Mouse (Mus musculus) cerebellum, adult 11-12 months (tissue): ENCODE data around the gene Mgarp.
A peak's percentile ranks its signal among the peaks of the same experiment; 100 is the strongest.
"Not testable (repeated sequence)": the region's sequence is repeated elsewhere in the genome, so short reads cannot be mapped to it uniquely, and the experiment has no call there.

Experiments
- DNase-seq: peaks from one replicate; pipeline ENCODE4 v3.0.0; 2022

Gene Mgarp

DNA sequence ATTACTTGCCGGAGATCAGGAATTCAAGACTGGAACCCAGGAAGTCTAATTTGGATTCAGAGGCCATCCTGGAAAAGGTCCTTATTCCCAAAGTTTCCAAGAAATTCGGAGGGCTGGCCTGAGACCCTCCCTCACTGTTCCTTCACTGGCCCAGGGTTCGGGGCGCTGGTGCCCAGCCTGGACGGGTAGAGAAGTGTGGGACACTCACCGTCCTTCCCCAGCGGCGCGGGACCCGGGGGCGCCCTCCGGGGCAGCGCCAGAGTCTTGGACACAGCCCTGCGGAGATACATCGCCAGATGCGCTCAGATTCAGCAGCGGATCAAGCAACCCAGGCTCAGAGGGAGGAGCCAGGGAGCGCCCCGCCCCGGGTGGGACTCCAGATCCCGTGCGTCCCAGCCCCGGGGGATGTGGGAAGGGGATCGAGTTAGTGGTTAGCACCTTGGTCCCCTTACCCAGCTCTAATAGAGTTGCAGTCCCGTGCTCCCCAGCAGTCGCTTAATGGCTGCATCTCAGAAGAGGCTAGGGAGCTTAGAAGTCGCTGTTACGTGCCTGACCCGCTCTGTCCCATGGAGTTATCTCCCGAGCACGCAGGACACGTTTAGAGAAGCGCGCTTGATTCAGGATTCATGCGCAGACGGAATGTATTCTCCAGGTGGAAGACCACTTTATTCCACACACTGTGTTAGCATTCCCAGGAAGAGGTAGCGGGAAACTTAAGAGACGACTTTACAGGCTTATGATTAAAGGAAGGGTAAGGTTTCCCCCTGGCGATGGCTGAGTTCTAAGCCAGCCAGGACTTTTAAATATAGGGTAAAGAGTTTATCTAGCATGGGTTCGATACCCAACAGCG lies at the start of gene Mgarp:
Gene Mgarp (minus strand): TSS at position 520 of the 850 bp plus-strand sequence.
- DNase-seq, result no peak

- DNase-seq, result no peak
Observed at GRCm38 (mm10) chr3:51434871-51435595, 38.5 kb upstream of the Mgarp start.

DNA sequence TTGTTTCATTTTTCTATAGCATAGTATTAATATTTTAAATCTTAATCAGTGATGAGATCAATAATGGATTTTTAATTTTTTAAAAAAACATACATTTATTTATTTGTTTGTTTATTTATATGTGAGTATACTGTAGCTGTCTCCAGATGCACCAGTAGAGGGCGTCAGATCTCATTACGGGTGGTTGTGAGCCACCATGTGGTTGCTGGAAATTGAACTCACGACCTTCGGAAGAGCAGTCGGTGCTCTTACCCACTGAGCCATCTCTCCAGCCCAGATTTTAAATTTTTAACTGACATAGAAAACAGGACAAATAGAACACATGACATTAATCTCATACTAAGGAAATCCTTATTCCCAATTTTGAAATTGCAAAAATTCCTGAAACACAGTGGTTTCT lies 37.8 kb upstream of the Mgarp start:
- not testable (repeated sequence) for DNase-seq

DNA sequence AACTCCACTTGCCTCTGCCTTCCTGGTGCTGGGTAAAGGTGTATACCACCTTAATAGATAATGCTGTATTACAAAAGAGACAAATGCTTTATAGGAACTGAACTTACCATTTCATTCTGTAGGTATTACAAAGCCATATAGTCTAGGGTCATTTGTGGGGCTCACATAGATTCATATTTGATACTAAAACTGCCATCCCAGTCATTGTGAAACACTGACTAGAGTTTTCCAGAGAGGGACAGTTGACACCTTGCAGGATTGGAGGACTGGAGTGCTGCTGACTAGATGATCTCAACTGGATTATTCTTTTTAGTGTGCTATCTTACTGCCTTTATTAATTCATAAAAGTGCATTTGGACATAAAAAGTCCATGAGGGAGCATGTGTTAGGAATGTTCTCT lies 28.9 kb upstream of the Mgarp start:
- no peak for DNase-seq

DNA sequence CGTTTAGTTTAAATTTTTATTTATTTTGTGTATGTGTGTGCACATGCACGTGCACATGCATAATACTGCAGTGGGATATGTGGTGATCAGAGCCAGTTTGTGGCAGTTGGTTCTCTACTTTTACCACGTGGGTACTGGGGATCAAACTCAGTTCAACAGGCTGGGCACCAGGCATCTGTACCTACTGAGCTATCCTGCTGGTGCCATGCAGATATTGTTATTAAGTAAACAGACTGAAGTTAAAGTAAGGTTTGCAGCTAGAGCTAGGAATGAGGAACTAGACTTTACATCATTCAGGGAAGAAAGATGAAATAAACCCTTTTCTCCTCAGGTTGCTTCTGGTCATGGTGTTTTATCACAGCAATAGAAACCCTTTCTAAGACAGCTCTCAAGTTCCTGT lies 25.4 kb upstream of the Mgarp start:
- DNase-seq, result no peak

- no peak for DNase-seq
Observed at GRCm38 (mm10) chr3:51417966-51418365, 21.4 kb upstream of the Mgarp start.

- DNase-seq, result no peak
Observed at GRCm38 (mm10) chr3:51417485-51417884, 20.9 kb upstream of the Mgarp start.

GRCm38 (mm10) chr3:51417135-51417458 lies 20.6 kb upstream of the Mgarp start:
- no peak for DNase-seq

GRCm38 (mm10) chr3:51416364-51417134 lies 20.0 kb upstream of the Mgarp start:
- DNase-seq, result peak; percentile 65

- no peak for DNase-seq
Observed at GRCm38 (mm10) chr3:51416073-51416363, 19.5 kb upstream of the Mgarp start.

GRCm38 (mm10) chr3:51415098-51416072 lies 18.8 kb upstream of the Mgarp start, which contains the start of gene Naa15:
TSS of gene Naa15 (plus strand) at chr3:51415148.
- DNase-seq, result peak; percentile 97

GRCm38 (mm10) chr3:51413276-51413675 lies 16.7 kb upstream of the Mgarp start:
- DNase-seq, result no peak

DNA sequence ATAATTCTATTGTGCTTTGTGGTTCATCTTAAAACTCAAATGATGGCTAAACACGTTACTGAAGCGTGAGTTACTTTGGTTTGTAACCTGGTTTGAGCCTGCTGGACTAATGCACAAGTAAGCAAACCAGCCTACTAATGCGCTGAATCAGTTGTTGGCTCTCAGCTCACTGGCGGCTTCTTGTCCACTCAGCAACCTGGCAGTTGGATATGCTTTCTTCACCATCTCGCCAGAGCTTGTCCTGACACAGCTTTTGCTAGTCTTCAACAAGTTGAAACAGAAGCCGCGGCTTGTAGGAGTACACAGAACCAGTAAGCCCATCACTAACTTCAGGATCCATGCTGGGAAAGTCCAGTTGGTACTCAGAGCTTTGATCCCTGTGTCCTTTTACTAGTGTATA lies 15.9 kb upstream of the Mgarp start:
- no peak for DNase-seq

- DNase-seq, result peak; percentile 93
Observed at GRCm38 (mm10) chr3:51408561-51409183, 12.1 kb upstream of the Mgarp start, which contains the start of gene Ndufc1. TSS of gene Ndufc1 (minus strand) at chr3:51408988.

- no peak for DNase-seq
Observed at GRCm38 (mm10) chr3:51407870-51408560, 11.5 kb upstream of the Mgarp start.

DNA sequence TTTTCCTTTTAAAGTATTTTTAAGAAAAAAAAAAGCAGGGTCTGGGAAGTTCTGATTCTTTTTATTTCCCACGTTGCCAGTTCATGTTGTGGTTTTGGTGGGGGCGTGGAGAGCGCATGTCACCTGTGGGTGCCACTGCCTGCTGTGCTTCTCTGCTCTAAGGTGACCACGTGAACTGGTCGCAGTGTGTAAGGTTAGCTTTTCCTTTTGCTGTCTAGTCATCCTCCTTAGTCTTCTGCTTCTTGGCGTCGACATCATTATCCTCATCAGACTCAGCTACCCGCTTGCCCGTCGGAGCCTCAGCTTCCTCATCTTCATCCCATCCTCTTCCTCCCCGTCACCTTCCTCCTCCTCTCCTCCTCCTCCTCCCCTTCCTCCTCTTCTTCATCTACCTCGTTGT lies 6.1 kb upstream of the Mgarp start:
- no peak for DNase-seq

- not testable (repeated sequence) for DNase-seq
Observed at GRCm38 (mm10) chr3:51402054-51402453, 5.5 kb upstream of the Mgarp start.

- no peak for DNase-seq
Observed at GRCm38 (mm10) chr3:51400682-51401081, 4.1 kb upstream of the Mgarp start.

DNA sequence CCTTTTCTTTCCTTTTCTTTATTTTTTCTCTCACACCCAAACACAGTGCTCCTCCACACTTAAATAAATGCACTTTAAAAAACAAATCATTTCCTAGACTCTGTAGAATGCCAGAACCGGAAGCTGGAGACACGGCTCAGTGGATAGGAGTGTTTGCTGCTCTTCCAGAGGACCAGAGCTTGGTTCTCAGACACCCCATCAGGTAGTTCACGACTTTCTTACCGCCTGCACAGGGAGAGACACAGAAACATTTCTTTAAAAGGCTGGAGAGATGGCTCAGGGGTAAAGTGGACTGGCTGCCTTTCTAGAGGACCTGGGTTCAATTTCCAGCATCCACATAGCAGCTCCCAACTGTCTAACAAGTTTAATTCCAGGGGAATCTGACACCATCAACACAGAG lies 3.0 kb upstream of the Mgarp start:
- no peak for DNase-seq

DNA sequence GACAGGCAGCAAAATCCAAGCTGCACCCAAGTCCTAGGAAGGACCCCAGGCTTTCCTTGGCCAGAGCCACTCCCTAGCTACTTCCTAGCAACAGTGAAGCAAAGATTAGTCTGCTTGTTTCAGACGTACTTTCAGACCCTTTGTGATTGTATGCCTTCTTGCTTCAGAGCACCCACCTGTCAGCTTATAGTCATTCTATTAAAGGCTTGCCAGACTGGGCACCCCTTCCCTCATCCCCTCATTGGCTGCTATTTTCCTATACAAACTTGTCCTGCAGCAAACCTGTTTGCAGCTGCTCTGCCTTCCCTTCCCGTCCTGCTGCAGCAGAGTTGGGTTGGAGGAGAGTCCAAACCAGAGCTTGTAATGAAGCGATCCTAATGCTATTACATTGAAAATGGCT lies 2.1 kb upstream of the Mgarp start:
- no peak for DNase-seq

- DNase-seq, result no peak
Observed at GRCm38 (mm10) chr3:51397700-51398299, 1.3 kb upstream of the Mgarp start.
